Mouse (Mus musculus) Patski (cell line): Measurements from ENCODE around the gene Tpte. TPM values are rescaled to one million over a fixed set of nuclear protein-coding genes. Genes with fewer than 3 reads are reported as not detected.

Experiments
- ATAC-seq: fragments of 100-300 bp; one replicate; pipeline ENCODE4 v1.8.0; 2021
- CTCF ChIA-PET: fragments of 350-600 bp; sonication (Branson Sonifier 250); formaldehyde crosslinking; loops from one replicate; lab custom pipeline; 2022; ENCODE audit warnings: inconsistent platforms; lab: Charles Lee
- POLR2A ChIA-PET: fragments of 350-600 bp; sonication (Branson Sonifier 250); formaldehyde crosslinking; loops from one replicate; lab custom pipeline; 2022; ENCODE audit warnings: antibody characterized with exemption, inconsistent platforms; lab: Charles Lee
- DNase-seq: peaks from one replicate; pipeline ENCODE4 v3.0.0-alpha.2; 2011; ENCODE audit warnings: low read depth, low spot score
- H3K27me3 ChIP-seq: fragments of 371-371 bp; one replicate; pipeline ENCODE4 v1.5.1; 2021
- CTCF ChIP-seq: fragments of 100-300 bp; IDR thresholded peaks from one replicate; pipeline ENCODE4 v1.5.1; 2021
- in situ Hi-C: fragments of 300-500 bp; cut with MboI; formaldehyde crosslinking; loops from 3 replicates; pipeline ENCODE4 v1.11.1; 2018; ENCODE audit warnings: low pct_unique_long_range_greater_than_20kb, mixed read lengths
- polyA plus RNA-seq: library from polyadenylated mRNA; unstranded; gene quantifications from one replicate; pipeline ENCODE4 v1.2.3, GENCODE M21; 2021

Tpte gene
- polyA plus RNA-seq, 1 experiment from 2014 or later: not detected

DNA sequence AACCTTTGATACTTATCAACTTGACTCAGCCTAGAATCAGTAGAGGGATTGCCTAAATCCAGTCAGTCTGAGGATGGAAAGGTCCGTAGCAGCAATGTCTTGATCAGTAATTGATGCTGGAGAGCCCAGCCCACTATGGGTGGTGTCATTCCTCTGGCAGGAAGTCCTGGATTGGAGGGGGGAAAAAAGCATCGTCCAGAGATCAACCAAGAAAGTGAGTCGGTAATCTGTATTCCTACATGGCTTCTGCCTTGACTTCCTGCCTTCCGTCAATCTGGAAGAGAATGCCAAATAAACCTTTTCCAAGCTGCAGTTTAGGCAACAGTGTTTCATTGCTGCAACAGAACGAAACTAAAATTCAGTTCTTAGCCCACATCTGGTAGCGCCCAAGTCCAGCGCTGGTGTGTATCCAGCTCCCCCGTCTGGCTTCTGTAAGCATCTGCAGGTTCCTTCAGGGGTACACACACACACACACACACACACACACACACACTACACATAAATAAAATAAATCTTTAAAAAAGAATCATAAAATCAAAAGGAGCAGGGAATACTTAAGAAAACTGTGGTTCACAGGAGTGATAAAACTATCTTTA, 116.1 kb downstream of the Tpte start:
- ChIA-PET CTCF (interaction anchor here (1.5 kb wide), 1 partner anchor 23 kb away, joined by 4 read pairs; no protein-coding TSS in a partner anchor), POLR2A (interaction anchor here (0.9 to 1.3 kb wide), 2 partner anchors 11 to 355 kb away, joined by 3 to 4 read pairs; no protein-coding TSS in a partner anchor)
- in situ Hi-C loops: no loop called here
- TF ChIP-seq CTCF: no peak
- no peak for ATAC-seq
- no peaks in the 10 kb centered on the region for H3K27me3 ChIP-seq
- DNase-seq: no peak

DNA sequence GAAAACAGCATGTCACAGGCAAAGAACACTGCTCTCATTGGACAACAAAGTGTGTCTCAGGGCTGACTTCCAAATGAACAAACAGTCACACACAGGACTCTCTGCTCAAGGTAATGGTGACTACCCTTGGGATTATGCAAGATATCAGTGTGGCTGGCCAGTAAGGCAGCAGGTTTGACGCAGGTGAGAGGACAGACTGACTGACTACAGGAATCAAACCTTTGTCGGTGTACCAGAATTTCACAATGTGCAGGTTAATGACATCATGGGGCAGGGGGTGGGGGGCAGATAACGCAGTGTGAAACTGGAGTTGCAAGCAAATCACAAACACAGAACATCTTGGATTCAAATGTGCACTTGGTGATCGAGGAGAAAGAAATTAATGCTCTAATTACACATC, 117.4 kb downstream of the Tpte start:
- in situ Hi-C loops: no loop called here
- CTCF ChIA-PET: no interaction called here
- no peak for TF ChIP-seq CTCF
- ATAC-seq: no peak
- no peaks in the 10 kb centered on the region for H3K27me3 ChIP-seq
- DNase-seq: no peak
- POLR2A ChIA-PET: no interaction called here

DNA sequence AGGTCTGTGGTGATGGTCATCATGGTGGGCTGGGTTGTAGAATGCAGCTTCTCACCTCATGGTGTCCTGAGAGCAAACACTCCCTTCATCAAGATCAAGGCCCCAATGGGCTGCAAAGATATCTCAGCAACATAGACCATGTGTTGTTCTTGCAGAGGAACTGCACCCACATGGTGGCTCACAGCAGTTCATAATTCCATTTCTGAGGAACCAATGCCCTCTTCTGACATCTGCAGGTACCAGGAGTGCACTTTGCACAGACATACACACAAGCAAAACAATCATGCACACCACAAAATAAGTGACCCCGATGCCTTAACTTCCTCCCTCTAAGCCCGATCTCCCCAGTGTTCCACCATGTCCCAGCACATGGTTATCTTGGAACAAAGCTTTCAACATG, 120.0 kb downstream of the Tpte start:
- DNase-seq (no peak), ATAC-seq (no peak)
- no peaks in the 10 kb centered on the region for H3K27me3 ChIP-seq
- TF ChIP-seq CTCF: no peak
- ChIA-PET CTCF (interaction anchor here (1.3 kb wide), 1 partner anchor 13 kb away, joined by 4 read pairs; no protein-coding TSS in a partner anchor), POLR2A (no interaction called here)
- in situ Hi-C loops: no loop called here

DNA sequence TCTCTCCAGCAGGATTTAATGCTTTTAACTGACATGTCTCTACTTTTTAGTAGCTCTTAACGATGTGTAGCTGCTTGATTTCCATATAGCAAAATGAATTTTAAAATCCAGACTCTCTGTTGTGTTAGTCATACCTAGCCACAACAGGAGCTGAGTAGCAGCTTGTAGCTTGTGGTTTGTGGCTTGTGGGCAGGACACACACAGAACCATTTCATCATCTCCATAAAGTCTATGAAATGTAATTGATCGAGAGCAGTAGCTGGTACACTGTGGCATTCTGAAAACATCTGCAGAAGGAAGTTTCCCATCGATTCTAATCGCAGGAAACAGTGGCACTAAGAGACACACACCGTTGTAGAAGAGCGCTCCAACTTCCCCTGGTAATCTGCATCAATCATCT, 122.5 kb downstream of the Tpte start:
- no peaks in the 10 kb centered on the region for H3K27me3 ChIP-seq
- TF ChIP-seq CTCF: no peak
- DNase-seq (no peak), ATAC-seq (no peak)
- ChIA-PET CTCF (no interaction called here), POLR2A (no interaction called here)
- in situ Hi-C loops: no loop called here

DNA sequence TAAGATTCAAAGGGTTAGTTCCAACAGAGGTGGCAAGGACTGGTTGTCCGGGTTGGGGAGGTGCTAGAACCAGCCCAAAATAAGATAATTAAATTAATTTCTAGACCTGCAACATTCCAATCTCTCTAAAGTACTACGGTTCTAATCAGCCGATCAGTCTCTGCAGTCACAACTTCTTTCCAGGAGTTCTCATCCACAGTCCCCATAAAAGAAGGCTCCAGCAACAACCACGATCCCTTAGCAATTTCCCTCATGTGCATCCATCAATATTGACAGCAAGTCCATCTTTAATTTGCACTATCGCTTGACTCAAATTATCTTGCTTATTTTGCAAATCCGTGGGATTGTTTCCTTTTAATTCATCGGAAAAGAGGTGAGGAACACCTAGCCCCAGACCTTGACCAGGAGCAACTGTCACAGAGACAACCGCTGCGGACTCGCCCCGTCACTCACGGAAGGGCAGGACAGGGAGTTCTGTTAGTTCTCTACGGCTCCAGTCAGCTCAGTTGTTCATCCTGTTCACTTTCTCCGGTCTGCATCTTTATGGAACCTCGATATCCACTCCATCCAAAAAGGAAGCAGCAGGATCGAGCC, 127.5 kb downstream of the Tpte start:
- ChIA-PET CTCF (interaction anchor here (1.0 kb wide), 1 partner anchor 205 kb away, joined by 3 read pairs; no protein-coding TSS in a partner anchor), POLR2A (interaction anchor here (0.7 to 0.8 kb wide), 2 partner anchors 11 to 289 kb away, joined by 3 read pairs; no protein-coding TSS in a partner anchor)
- no peaks in the 10 kb centered on the region for H3K27me3 ChIP-seq
- in situ Hi-C loops: no loop called here
- ATAC-seq (peak; percentile 40), DNase-seq (no peak)
- no peak for TF ChIP-seq CTCF

DNA sequence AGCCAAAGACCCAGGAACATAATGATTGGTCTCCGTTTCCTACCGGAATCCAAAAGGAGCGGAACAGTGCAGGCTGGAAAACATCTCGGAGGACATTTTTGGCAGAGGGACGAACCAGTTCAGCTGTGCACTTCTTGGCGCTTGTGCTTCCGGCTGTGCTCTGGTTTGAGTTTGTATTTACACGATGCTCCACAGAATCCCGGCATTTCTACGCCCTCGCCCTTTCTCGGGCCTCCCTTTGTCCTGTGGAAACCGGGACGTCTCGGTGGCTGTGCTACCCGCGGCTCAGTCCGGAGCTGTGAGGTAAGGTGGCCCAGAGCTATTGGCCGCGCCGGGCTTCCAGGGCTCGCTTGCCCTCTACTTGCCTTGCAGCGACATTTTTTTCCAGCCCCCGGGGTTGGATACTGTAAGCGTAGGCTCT, 128.1 kb downstream of the Tpte start, which contains the start of gene Mrps31:
Gene Mrps31, plus strand, starts transcription at position 80 of the 421 bp plus-strand sequence.
- ChIA-PET CTCF (no interaction called here), POLR2A (interaction anchor here (0.7 kb wide), 1 partner anchor 288 kb away, joined by 3 read pairs; no protein-coding TSS in a partner anchor)
- ATAC-seq (peak; percentile 78), DNase-seq (peak; percentile 69)
- TF ChIP-seq CTCF: no peak
- no peaks in the 10 kb centered on the region for H3K27me3 ChIP-seq
- in situ Hi-C loops: no loop called here

DNA sequence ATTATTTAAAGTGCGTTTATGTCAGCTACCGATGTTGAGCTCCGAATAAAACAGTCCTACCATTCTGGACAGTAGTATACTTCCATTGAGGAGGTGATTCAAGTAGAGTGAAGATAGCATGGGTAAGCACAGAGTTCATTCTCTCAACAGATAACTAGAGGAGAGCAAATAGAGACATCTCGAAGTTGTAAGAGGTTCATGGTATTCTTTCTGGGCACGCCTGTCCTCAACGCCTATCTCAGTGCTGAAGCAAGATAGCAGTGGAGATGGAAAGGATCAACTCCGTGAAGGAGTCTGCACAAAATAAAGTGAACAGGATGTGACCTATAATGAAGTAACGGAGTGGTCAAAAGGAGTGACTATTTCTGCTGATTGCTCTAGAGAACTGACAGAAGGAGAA, 128.7 kb downstream of the Tpte start:
- no peak for ATAC-seq
- no peaks in the 10 kb centered on the region for H3K27me3 ChIP-seq
- in situ Hi-C loops: no loop called here
- DNase-seq: no peak
- ChIA-PET CTCF (no interaction called here), POLR2A (no interaction called here)
- TF ChIP-seq CTCF: no peak

Other genes starting within 250 kb of the Tpte start
- 0.32 TPM for gene Atp7b, start 223.1 kb upstream of the Tpte start, polyA plus RNA-seq
- 13.7 TPM for gene Alg11, start 222.7 kb upstream of the Tpte start, polyA plus RNA-seq
- gene Nek5, start 158.4 kb upstream of the Tpte start, polyA plus RNA-seq: 3.4 TPM
- gene Nek3, start 117.0 kb upstream of the Tpte start, polyA plus RNA-seq: 7.3 TPM
- gene Ckap2, start 97.6 kb upstream of the Tpte start, polyA plus RNA-seq: 30.9 TPM
- gene Vps36, start 90.6 kb upstream of the Tpte start, polyA plus RNA-seq: 29.6 TPM
- gene Thsd1, start 56.1 kb upstream of the Tpte start, polyA plus RNA-seq: 0.36 TPM
- gene Slc25a15, start 115.2 kb downstream of the Tpte start, polyA plus RNA-seq: 10.1 TPM
- 32.9 TPM for gene Mrps31, start 127.9 kb downstream of the Tpte start, polyA plus RNA-seq